Mouse (Mus musculus): Measurements from ENCODE around the gene Foxa3.

DNA sequence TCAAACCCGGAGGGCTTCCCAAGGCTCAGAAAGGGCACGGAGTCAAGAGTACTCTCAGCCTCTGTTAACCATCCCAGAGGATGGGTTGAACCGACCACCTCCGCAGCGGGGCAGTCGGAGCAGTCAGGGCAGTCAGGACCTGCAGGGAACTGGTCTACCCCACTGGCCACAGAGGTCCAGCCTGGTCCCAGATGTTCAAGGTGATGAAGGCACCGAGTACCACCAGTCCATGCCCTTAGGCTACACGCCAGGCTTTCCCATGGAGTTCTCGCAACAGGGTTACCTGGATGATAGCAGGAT lies 31.4 kb upstream of the Foxa3 start:
- TF ChIP-seq GATA1 (IDR thresholded peaks at IDR 0.05; ENCODE audit: low read depth, low read length): no peak
- no peak for TF ChIP-seq CTCF (IDR thresholded peaks at IDR 0.05 in 2 of 3, conservative IDR thresholded peaks at IDR 0.05 in 1 of 3; ENCODE audit: control insufficient read depth in 1 of 3, insufficient read depth in 1 of 3, low read depth in 2 of 3, low read length in 3 of 3, poor library complexity in 1 of 3, severe bottlenecking in 1 of 3)
- TF ChIP-seq MYB (IDR thresholded peaks at IDR 0.05; ENCODE audit: low read depth, low read length): no peak
- no peak for TF ChIP-seq TCF12 (IDR thresholded peaks at IDR 0.05; ENCODE audit: low read depth, low read length)
- TF ChIP-seq E2F4 (IDR thresholded peaks at IDR 0.05; ENCODE audit: borderline replicate concordance, low read depth, low read length): no peak
- no peak for TF ChIP-seq EP300 (IDR thresholded peaks at IDR 0.05; ENCODE audit: low read depth in 1 of 2, low read length in 2 of 2)
- no peak for TF ChIP-seq RAD21 (IDR thresholded peaks at IDR 0.05; ENCODE audit: low read depth, low read length)
- TF ChIP-seq ZKSCAN1 (IDR thresholded peaks at IDR 0.05; ENCODE audit: low read depth, low read length): no peak

Data from MEL (cell line).